In genomic region chr6:117906590-117907271, GRCm38 (mm10) we compare ENCODE assay signal across 8 mouse cellular contexts. TPM values are rescaled to one million over a fixed set of nuclear protein-coding genes. Genes with fewer than 3 reads are reported as not detected.
DNase-seq lines count a peak whose midpoint lies in the region; ATAC-seq lines count a peak whose summit lies in the region.

No protein-coding gene starts in this region.

- H3K27me3 ChIP-seq in intestine, embryonic 14.5 days (replicated peaks; ENCODE audit: control insufficient read depth, insufficient read depth, low read length), result no peaks in the 10 kb centered on the region

- H3K4me3 ChIP-seq in intestine, embryonic 14.5 days (ENCODE audit: low read depth, low read length), result peak overlapping the region; percentile 82

- H3K9me3 ChIP-seq in intestine, embryonic 14.5 days (ENCODE audit: control insufficient read depth, low read length), result no peaks in the 10 kb centered on the region

- peak overlapping the region; percentile 73 for H3K4me2 ChIP-seq in intestine, embryonic 14.5 days (ENCODE audit: low read length)

- H3K36me3 ChIP-seq in intestine, embryonic 14.5 days (ENCODE audit: control insufficient read depth, insufficient read depth, low read length), result no peaks in the 10 kb centered on the region

- intact Hi-C loops in gastrocnemius, postnatal 14 days (cut with DNase I; ENCODE audit: low total_unique reads), result no loop called here
- intact Hi-C loops in left cerebral cortex, postnatal 14 days (cut with DNase I), result loop anchor here (2.0 kb wide), 1 partner anchor 28 kb away; no protein-coding TSS in a partner anchor

- peak; percentile 99 for DNase-seq in adrenal gland, adult (ENCODE audit: inconsistent age in 2 of 2, low spot score in 1 of 2)
- DNase-seq in embryo, embryonic 10.5 days (ENCODE audit: low spot score), result peak; percentile 99
- peak; percentile 97 for DNase-seq in gastrocnemius, postnatal 14 days
- DNase-seq in intestine, embryonic 14.5 days (ENCODE audit: low spot score), result peak; percentile 98
- peak; percentile 98 to 99 for DNase-seq in left cerebral cortex, postnatal 14 days (ENCODE audit: low spot score in 2 of 2)
- DNase-seq in mesoderm, embryonic 11.5 days (ENCODE audit: low read depth, low spot score), result peak; percentile 99
- DNase-seq in right cerebral cortex, postnatal 36 days (ENCODE audit: low spot score in 2 of 2), result peak; percentile 97 to 98
- DNase-seq in yolk sac, embryonic 10.5 days (ENCODE audit: low spot score), result peak; percentile 98

- ATAC-seq in intestine, embryonic 14.5 days (replicated peaks; ENCODE audit: low FRiP score, low TSS enrichment, low read depth), result peak; percentile 94

- H3K4me1 ChIP-seq in intestine, embryonic 14.5 days (replicated peaks; ENCODE audit: control insufficient read depth, insufficient read depth, low read length), result peaks cover 19% of the 10 kb centered on the region

- peak overlapping the region; percentile 96 for H3K27ac ChIP-seq in intestine, embryonic 14.5 days (ENCODE audit: low read depth)

- H3K9ac ChIP-seq in intestine, embryonic 14.5 days (ENCODE audit: low read length), result peak overlapping the region; percentile 98

- under 1% methylated on average over 55 of the region's 68 CpGs for WGBS in intestine, embryonic 14.5 days

RNA-seq across cellular contexts. Expression of gene Hnrnpf, which starts 6.6 kb away (rescaled TPM):
- total RNA-seq in gastrocnemius, postnatal 14 days (2021), result 100 to 1,000 TPM; 134 to 153 TPM
- 798 and 814 TPM in 2 replicates for polyA plus RNA-seq in intestine, embryonic 14.5 days (2014; fragmentation: Nextera tagmentation; extraction: Ambion mirVana)
- 100 to 1,000 TPM; 123 to 145 TPM for total RNA-seq in left cerebral cortex, postnatal 14 days (2021)

RNA-seq across cellular contexts. Expression of gene Fxyd4, which starts 30.8 kb away (rescaled TPM):
- not detected for total RNA-seq in gastrocnemius, postnatal 14 days (2021)
- 1.7 and 3.2 TPM in 2 replicates for polyA plus RNA-seq in intestine, embryonic 14.5 days (2014; fragmentation: Nextera tagmentation; extraction: Ambion mirVana)
- not detected for total RNA-seq in left cerebral cortex, postnatal 14 days (2021)

RNA-seq across cellular contexts. Expression of gene Zfp239, which starts 44.8 kb away (rescaled TPM):
- total RNA-seq in gastrocnemius, postnatal 14 days (2021), result under 1 TPM; 0.40 to 0.51 TPM
- polyA plus RNA-seq in intestine, embryonic 14.5 days (2014; fragmentation: Nextera tagmentation; extraction: Ambion mirVana), result 6.8 and 8.4 TPM in 2 replicates
- 10 to 100 TPM; 40.2 to 46.0 TPM for total RNA-seq in left cerebral cortex, postnatal 14 days (2021)

Comparison
In these comparisons a context has a peak if more than half of its experiments do, and no peak if none do; other contexts are left out.
1. Peak in every context shown above with its lines: DNase-seq, ATAC-seq, H3K4me3 ChIP-seq and H3K27ac ChIP-seq.
2. RNA of gene Zfp239, which starts 44.8 kb away (total RNA-seq): 40.2 to 46.0 TPM in left cerebral cortex, postnatal 14 days; 0.40 to 0.51 TPM in gastrocnemius, postnatal 14 days; every median in the first group is over 10 times any median in the second.